Mouse (Mus musculus) embryo, embryonic 10.5 days (tissue): ENCODE measurements around the gene Fcgrt.
A peak's percentile ranks its signal among the peaks of the same experiment; 100 is the strongest.
"Not testable (repeated sequence)": the region's sequence is repeated elsewhere in the genome, so short reads cannot be mapped to it uniquely, and the experiment has no call there.

Experiments used
- DNase-seq: peaks from one replicate; pipeline ENCODE4 v3.0.0-alpha.2; 2015; ENCODE audit warnings: low spot score

Fcgrt gene

GRCm38 (mm10) chr7:45129776-45130512 lies 26.3 kb upstream of the Fcgrt start:
- peak; percentile 34 for DNase-seq

- DNase-seq, result peak; percentile 81
These were observed 25.7 kb upstream of the Fcgrt start for GRCm38 (mm10) chr7:45129318-45129717.

- peak; percentile 100 for DNase-seq
These were observed 25.1 kb upstream of the Fcgrt start, which contains the start of gene Rpl13a for GRCm38 (mm10) chr7:45128624-45129246. Gene Rpl13a (minus strand): TSS chr7:45128761.

- DNase-seq, result no peak
These were observed 24.1 kb upstream of the Fcgrt start for GRCm38 (mm10) chr7:45127700-45128224.

- no peak for DNase-seq
These were observed 23.4 kb upstream of the Fcgrt start for GRCm38 (mm10) chr7:45126844-45127699.

GRCm38 (mm10) chr7:45126147-45126843 lies 22.6 kb upstream of the Fcgrt start:
- DNase-seq, result no peak

GRCm38 (mm10) chr7:45125649-45126048 lies 22.0 kb upstream of the Fcgrt start:
- not testable (repeated sequence) for DNase-seq

- DNase-seq, result peak; percentile 85
These were observed 21.5 kb upstream of the Fcgrt start for GRCm38 (mm10) chr7:45125144-45125600.

- DNase-seq, result peak; percentile 100
These were observed 20.8 kb upstream of the Fcgrt start, which contains the start of gene Rps11 for GRCm38 (mm10) chr7:45124224-45125143. Gene Rps11 (minus strand): TSS chr7:45124439.

GRCm38 (mm10) chr7:45123186-45123570 lies 19.5 kb upstream of the Fcgrt start:
- DNase-seq, result no peak

- no peak for DNase-seq
These were observed 19.0 kb upstream of the Fcgrt start for GRCm38 (mm10) chr7:45122561-45123185.

GRCm38 (mm10) chr7:45121966-45122365 lies 18.3 kb upstream of the Fcgrt start:
- no peak for DNase-seq

- DNase-seq, result no peak
These were observed 17.8 kb upstream of the Fcgrt start for GRCm38 (mm10) chr7:45121404-45121803.

GRCm38 (mm10) chr7:45119780-45120709 lies 16.4 kb upstream of the Fcgrt start:
- no peak for DNase-seq

GRCm38 (mm10) chr7:45118336-45118735 lies 14.7 kb upstream of the Fcgrt start:
- DNase-seq, result no peak

- no peak for DNase-seq
These were observed 13.9 kb upstream of the Fcgrt start for GRCm38 (mm10) chr7:45117566-45117965.

GRCm38 (mm10) chr7:45113476-45113875 lies 9.8 kb upstream of the Fcgrt start:
- no peak for DNase-seq

GRCm38 (mm10) chr7:45112529-45112928 lies 8.9 kb upstream of the Fcgrt start:
- no peak for DNase-seq

GRCm38 (mm10) chr7:45111940-45112339 lies 8.3 kb upstream of the Fcgrt start:
- DNase-seq, result no peak
